Mouse (Mus musculus): ENCODE measurements around the gene Nbea. TPM values are rescaled to one million over a fixed set of nuclear protein-coding genes. Genes with fewer than 3 reads are reported as not detected.

Gene Nbea
- polyA plus RNA-seq, 1 experiment from 2014 or later, result 8.5 TPM

- WGBS, result 79% methylated on average over 5 of the region's 5 CpGs
- H3K4me3 ChIP-seq (replicated peaks), result no peak overlapping the region
- no peaks in the 10 kb centered on the region for H3K4me1 ChIP-seq (replicated peaks)
- H3K36me3 ChIP-seq, result no peaks in the 10 kb centered on the region
- no peaks in the 10 kb centered on the region for H3K9me3 ChIP-seq
- no peak overlapping the region for H3K27ac ChIP-seq
- H3K4me2 ChIP-seq (replicated peaks), result no peak overlapping the region
- no peak for ATAC-seq
- H3K27me3 ChIP-seq (replicated peaks), result no peaks in the 10 kb centered on the region
- no peak overlapping the region for H3K9ac ChIP-seq
Measured at GRCm38 (mm10) chr3:55872944-55873924, 310.3 kb downstream of the Nbea start.

- Histone ChIP-seq H3K27me3 (replicated peaks) (no peaks in the 10 kb centered on the region), H3K36me3 (no peaks in the 10 kb centered on the region), H3K9me3 (no peaks in the 10 kb centered on the region), H3K4me1 (replicated peaks) (no peaks in the 10 kb centered on the region), H3K4me2 (replicated peaks) (no peak overlapping the region), H3K9ac (no peak overlapping the region), H3K4me3 (replicated peaks) (no peak overlapping the region), H3K27ac (no peak overlapping the region)
- WGBS, result 87% methylated on average over 7 of the region's 7 CpGs
- no peak for ATAC-seq
Measured at GRCm38 (mm10) chr3:55852488-55852887, 331.0 kb downstream of the Nbea start.

- H3K27ac ChIP-seq, result no peak overlapping the region
- H3K4me1 ChIP-seq (replicated peaks), result no peaks in the 10 kb centered on the region
- no peak overlapping the region for H3K4me2 ChIP-seq (replicated peaks)
- ATAC-seq, result no peak
- 93% methylated on average over 1 of the region's 1 CpGs for WGBS
- H3K9me3 ChIP-seq, result no peaks in the 10 kb centered on the region
- no peaks in the 10 kb centered on the region for H3K36me3 ChIP-seq
- H3K4me3 ChIP-seq (replicated peaks), result no peak overlapping the region
- no peak overlapping the region for H3K9ac ChIP-seq
- no peaks in the 10 kb centered on the region for H3K27me3 ChIP-seq (replicated peaks)
Measured at GRCm38 (mm10) chr3:55847115-55847514, 336.4 kb downstream of the Nbea start.

- 82% methylated on average over 3 of the region's 3 CpGs for WGBS
- H3K9me3 ChIP-seq, result no peaks in the 10 kb centered on the region
- no peaks in the 10 kb centered on the region for H3K36me3 ChIP-seq
- H3K4me1 ChIP-seq (replicated peaks), result no peaks in the 10 kb centered on the region
- no peak overlapping the region for H3K4me2 ChIP-seq (replicated peaks)
- no peaks in the 10 kb centered on the region for H3K27me3 ChIP-seq (replicated peaks)
- no peak overlapping the region for H3K27ac ChIP-seq
- no peak overlapping the region for H3K9ac ChIP-seq
- no peak for ATAC-seq
- H3K4me3 ChIP-seq (replicated peaks), result no peak overlapping the region
Measured at GRCm38 (mm10) chr3:55837188-55837587, 346.3 kb downstream of the Nbea start.

- no peak overlapping the region for H3K27ac ChIP-seq
- no peak overlapping the region for H3K4me3 ChIP-seq (replicated peaks)
- no peak overlapping the region for H3K9ac ChIP-seq
- 47% methylated on average over 4 of the region's 4 CpGs for WGBS
- H3K4me1 ChIP-seq (replicated peaks), result no peaks in the 10 kb centered on the region
- H3K9me3 ChIP-seq, result no peaks in the 10 kb centered on the region
- H3K36me3 ChIP-seq, result no peaks in the 10 kb centered on the region
- no peak for ATAC-seq
- no peaks in the 10 kb centered on the region for H3K27me3 ChIP-seq (replicated peaks)
- no peak overlapping the region for H3K4me2 ChIP-seq (replicated peaks)
Measured at GRCm38 (mm10) chr3:55835207-55835606, 348.3 kb downstream of the Nbea start.

- ATAC-seq, result no peak
- H3K9ac ChIP-seq, result no peak overlapping the region
- no peak overlapping the region for H3K4me2 ChIP-seq (replicated peaks)
- H3K36me3 ChIP-seq, result no peaks in the 10 kb centered on the region
- H3K27ac ChIP-seq, result no peak overlapping the region
- no peak overlapping the region for H3K4me3 ChIP-seq (replicated peaks)
- H3K4me1 ChIP-seq (replicated peaks), result no peaks in the 10 kb centered on the region
- no peaks in the 10 kb centered on the region for H3K9me3 ChIP-seq
- 56% methylated on average over 5 of the region's 5 CpGs for WGBS
- H3K27me3 ChIP-seq (replicated peaks), result no peaks in the 10 kb centered on the region
Measured at GRCm38 (mm10) chr3:55830226-55830625, 353.3 kb downstream of the Nbea start.

- Histone ChIP-seq H3K36me3 (no peaks in the 10 kb centered on the region), H3K27me3 (replicated peaks) (no peaks in the 10 kb centered on the region), H3K4me2 (replicated peaks) (no peak overlapping the region), H3K4me1 (replicated peaks) (no peaks in the 10 kb centered on the region), H3K9me3 (no peaks in the 10 kb centered on the region), H3K27ac (no peak overlapping the region), H3K4me3 (replicated peaks) (no peak overlapping the region), H3K9ac (no peak overlapping the region)
- WGBS, result 46% methylated on average over 10 of the region's 10 CpGs
- ATAC-seq, result peak; percentile 41; the same call in 1 of the 2 replicates
Measured at GRCm38 (mm10) chr3:55828481-55829256, 354.8 kb downstream of the Nbea start.

GRCm38 (mm10) chr3:55824864-55825263, 358.6 kb downstream of the Nbea start:
- Histone ChIP-seq H3K9me3 (no peaks in the 10 kb centered on the region), H3K27ac (no peak overlapping the region), H3K9ac (no peak overlapping the region), H3K4me1 (replicated peaks) (no peaks in the 10 kb centered on the region), H3K27me3 (replicated peaks) (no peaks in the 10 kb centered on the region), H3K4me3 (replicated peaks) (no peak overlapping the region), H3K4me2 (replicated peaks) (no peak overlapping the region), H3K36me3 (no peaks in the 10 kb centered on the region)
- no peak for ATAC-seq
- WGBS, result 55% methylated on average over 3 of the region's 3 CpGs

- Histone ChIP-seq H3K9me3 (no peaks in the 10 kb centered on the region), H3K4me1 (replicated peaks) (no peaks in the 10 kb centered on the region), H3K36me3 (no peaks in the 10 kb centered on the region), H3K27ac (no peak overlapping the region), H3K4me3 (replicated peaks) (no peak overlapping the region), H3K27me3 (replicated peaks) (no peaks in the 10 kb centered on the region), H3K9ac (no peak overlapping the region), H3K4me2 (replicated peaks) (no peak overlapping the region)
- no peak for ATAC-seq
Measured at GRCm38 (mm10) chr3:55819598-55819997, 363.9 kb downstream of the Nbea start.

GRCm38 (mm10) chr3:55818082-55818481, 365.4 kb downstream of the Nbea start:
- Histone ChIP-seq H3K36me3 (no peaks in the 10 kb centered on the region), H3K4me2 (replicated peaks) (no peak overlapping the region), H3K27me3 (replicated peaks) (no peaks in the 10 kb centered on the region), H3K9ac (no peak overlapping the region), H3K9me3 (no peaks in the 10 kb centered on the region), H3K27ac (no peak overlapping the region), H3K4me3 (replicated peaks) (no peak overlapping the region), H3K4me1 (replicated peaks) (no peaks in the 10 kb centered on the region)
- 70% methylated on average over 2 of the region's 2 CpGs for WGBS
- ATAC-seq, result peak; percentile 67

- Histone ChIP-seq H3K4me3 (replicated peaks) (no peak overlapping the region), H3K4me2 (replicated peaks) (no peak overlapping the region), H3K36me3 (no peaks in the 10 kb centered on the region), H3K27me3 (replicated peaks) (no peaks in the 10 kb centered on the region), H3K9me3 (no peaks in the 10 kb centered on the region), H3K27ac (no peak overlapping the region), H3K9ac (no peak overlapping the region), H3K4me1 (replicated peaks) (no peaks in the 10 kb centered on the region)
- ATAC-seq, result no peak
- WGBS, result 75% methylated on average over 6 of the region's 6 CpGs
Measured at GRCm38 (mm10) chr3:55816638-55817375, 366.7 kb downstream of the Nbea start.

- Histone ChIP-seq H3K9ac (no peak overlapping the region), H3K4me1 (replicated peaks) (no peaks in the 10 kb centered on the region), H3K9me3 (no peaks in the 10 kb centered on the region), H3K27ac (no peak overlapping the region), H3K36me3 (no peaks in the 10 kb centered on the region), H3K4me2 (replicated peaks) (no peak overlapping the region), H3K27me3 (replicated peaks) (no peaks in the 10 kb centered on the region), H3K4me3 (replicated peaks) (no peak overlapping the region)
- 70% methylated on average over 5 of the region's 5 CpGs for WGBS
- no peak for ATAC-seq
Measured at GRCm38 (mm10) chr3:55816096-55816495, 367.4 kb downstream of the Nbea start.
